Mouse (Mus musculus): ENCODE data around the gene B4galnt4. TPM values are rescaled to one million over a fixed set of nuclear protein-coding genes. Genes with fewer than 3 reads are reported as not detected.
A peak's percentile ranks its signal among the peaks of the same experiment; 100 is the strongest.
"Not testable (repeated sequence)": the region's sequence is repeated elsewhere in the genome, so short reads cannot be mapped to it uniquely, and the experiment has no call there.

The B4galnt4 gene
- polyA plus RNA-seq, 1 experiment from 2014 or later = 10.3 TPM

DNA sequence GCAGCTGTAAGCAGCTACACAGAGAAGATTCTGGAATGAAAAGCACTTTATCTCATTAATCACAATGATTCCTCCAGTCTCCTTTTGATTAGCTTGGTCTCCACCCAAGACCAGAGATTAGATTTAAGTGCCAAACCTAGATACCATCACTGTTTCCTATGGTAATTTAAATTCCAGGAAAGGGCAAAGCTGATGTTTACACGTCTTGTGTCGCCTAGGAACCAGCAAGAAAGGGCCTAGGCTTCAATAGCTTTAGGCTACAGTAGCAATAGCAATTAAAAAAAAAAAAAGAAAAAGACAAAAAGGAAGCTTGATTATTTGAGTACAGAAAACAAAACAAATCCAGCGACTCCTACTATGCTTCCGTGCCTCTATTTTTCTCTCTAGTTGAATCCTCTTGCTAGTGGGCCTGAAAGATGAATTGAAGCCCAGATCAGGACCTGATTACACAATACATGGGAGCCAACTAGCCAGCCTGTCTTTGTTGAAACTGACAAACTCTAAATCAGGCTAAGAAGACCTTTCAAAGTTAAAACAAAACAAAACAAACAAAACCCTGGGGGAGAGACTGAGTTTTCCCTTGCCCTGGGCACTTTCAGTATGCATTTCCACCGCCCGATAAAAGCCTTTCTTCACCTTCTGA is 34.7 kb upstream of the B4galnt4 start:
- Histone ChIP-seq H3K9ac (replicated peaks; ENCODE audit: low read depth, low read length) (no peak overlapping the region), H3K27ac (ENCODE audit: low read length) (peak overlapping the region; percentile 39; the same call in 1 of the 2 replicates), H3K4me1 (ENCODE audit: control insufficient read depth, insufficient read depth, low read length) (0 out of 2 replicates have a peak, but pooled peaks cover 9% of the 10 kb centered on the region), H3K27me3 (ENCODE audit: control insufficient read depth, insufficient read depth, low read length) (no peaks in the 10 kb centered on the region), H3K9me3 (ENCODE audit: control insufficient read depth, low read depth, low read length) (no peaks in the 10 kb centered on the region), H3K4me3 (ENCODE audit: low read depth, low read length) (no peak overlapping the region), H3K36me3 (ENCODE audit: control insufficient read depth, insufficient read depth, low read length) (no peaks in the 10 kb centered on the region), H3K4me2 (replicated peaks; ENCODE audit: low read depth, low read length) (no peak overlapping the region)
- ATAC-seq (ENCODE audit: insufficient number of reproducible peaks, insufficient read depth, low FRiP score, low read depth) = no peak
- 45% methylated on average over 6 of the region's 6 CpGs for WGBS

DNA sequence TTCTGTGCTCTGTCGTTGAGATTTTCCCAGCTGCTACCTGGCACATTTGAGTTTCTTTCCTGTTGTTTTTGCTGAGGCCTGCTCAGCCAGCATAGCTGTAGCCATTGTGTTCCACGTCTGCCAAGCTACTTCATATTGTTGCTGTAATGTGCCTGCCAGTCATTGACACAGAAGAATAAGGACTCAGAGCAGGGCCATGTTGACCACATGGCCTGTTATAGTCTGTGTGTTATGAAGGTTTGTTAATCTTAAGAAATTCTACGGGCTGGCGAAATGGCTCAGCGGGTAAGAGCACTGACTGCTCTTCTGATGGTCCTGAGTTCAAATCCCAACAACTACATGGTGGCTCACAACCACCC is 34.2 kb upstream of the B4galnt4 start:
- Histone ChIP-seq H3K27me3 (ENCODE audit: control insufficient read depth, insufficient read depth, low read length) (no peaks in the 10 kb centered on the region), H3K4me1 (ENCODE audit: control insufficient read depth, insufficient read depth, low read length) (0 out of 2 replicates have a peak, but pooled peaks cover 9% of the 10 kb centered on the region), H3K9ac (replicated peaks; ENCODE audit: low read depth, low read length) (no peak overlapping the region), H3K36me3 (ENCODE audit: control insufficient read depth, insufficient read depth, low read length) (no peaks in the 10 kb centered on the region), H3K4me2 (replicated peaks; ENCODE audit: low read depth, low read length) (no peak overlapping the region), H3K9me3 (ENCODE audit: control insufficient read depth, low read depth, low read length) (no peaks in the 10 kb centered on the region), H3K4me3 (ENCODE audit: low read depth, low read length) (no peak overlapping the region), H3K27ac (ENCODE audit: low read length) (peak overlapping the region; percentile 39; the same call in 1 of the 2 replicates)
- WGBS = 61% methylated on average over 5 of the region's 5 CpGs
- no peak for ATAC-seq (ENCODE audit: insufficient number of reproducible peaks, insufficient read depth, low FRiP score, low read depth)

DNA sequence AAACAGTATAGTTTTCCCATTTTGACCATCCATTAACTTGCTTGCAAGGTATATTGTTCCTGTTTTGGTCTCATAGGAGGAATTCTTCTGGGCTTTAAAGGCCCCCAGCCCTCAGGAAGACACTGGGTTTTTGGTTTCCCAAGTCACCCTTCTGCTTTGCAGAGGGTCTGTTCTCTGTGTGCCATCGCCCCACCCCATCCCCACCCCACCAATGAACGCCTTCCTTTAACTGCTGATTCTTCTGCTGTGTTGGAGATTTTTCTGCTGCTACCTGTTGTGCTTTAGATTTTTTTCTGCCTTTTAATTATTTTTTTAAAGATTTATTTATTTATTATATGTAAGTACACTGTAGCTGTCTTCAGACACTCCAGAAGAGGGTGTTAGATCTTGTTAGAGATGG is 32.1 kb upstream of the B4galnt4 start, which contains the start of gene Gm17387:
Gene Gm17387, plus strand, starts transcription at position 301 of the 400 bp plus-strand sequence.
- Histone ChIP-seq H3K36me3 (ENCODE audit: control insufficient read depth, insufficient read depth, low read length) (no peaks in the 10 kb centered on the region), H3K9ac (replicated peaks; ENCODE audit: low read depth, low read length) (no peak within 1 kb of the TSS), H3K27ac (ENCODE audit: low read length) (no peak within 1 kb of the TSS), H3K4me1 (ENCODE audit: control insufficient read depth, insufficient read depth, low read length) (0 out of 2 replicates have a peak, but pooled peaks cover 9% of the 10 kb centered on the region), H3K27me3 (ENCODE audit: control insufficient read depth, insufficient read depth, low read length) (no peaks in the 10 kb centered on the region), H3K4me2 (replicated peaks; ENCODE audit: low read depth, low read length) (no peak within 1 kb of the TSS), H3K4me3 (ENCODE audit: low read depth, low read length) (no peak within 1 kb of the TSS), H3K9me3 (ENCODE audit: control insufficient read depth, low read depth, low read length) (no peaks in the 10 kb centered on the region)
- no peak for ATAC-seq (ENCODE audit: insufficient number of reproducible peaks, insufficient read depth, low FRiP score, low read depth)
- WGBS = 92% methylated on average over 2 of the region's 2 CpGs

DNA sequence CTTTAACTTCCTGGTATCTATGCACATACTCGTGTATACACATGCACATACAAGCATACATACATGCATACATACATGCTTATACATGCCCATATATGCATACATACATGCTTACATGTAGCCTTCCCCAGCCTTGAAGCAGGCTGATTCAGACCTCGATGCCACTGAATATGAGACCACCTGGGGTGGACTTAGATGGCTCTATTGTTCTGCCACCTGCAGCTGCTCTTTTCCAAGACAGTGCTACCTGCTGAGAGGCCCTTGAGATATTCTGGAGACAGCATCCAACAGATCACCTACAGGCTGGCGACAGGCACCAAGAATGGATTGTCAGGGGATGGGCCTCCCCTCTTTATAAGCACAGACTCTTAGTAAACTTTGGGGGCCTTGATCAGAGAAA is 30.5 kb upstream of the B4galnt4 start:
- Histone ChIP-seq H3K27ac (ENCODE audit: low read length) (no peak overlapping the region), H3K27me3 (ENCODE audit: control insufficient read depth, insufficient read depth, low read length) (no peaks in the 10 kb centered on the region), H3K4me1 (ENCODE audit: control insufficient read depth, insufficient read depth, low read length) (0 out of 2 replicates have a peak, but pooled peaks cover 9% of the 10 kb centered on the region), H3K4me3 (ENCODE audit: low read depth, low read length) (no peak overlapping the region), H3K4me2 (replicated peaks; ENCODE audit: low read depth, low read length) (no peak overlapping the region), H3K36me3 (ENCODE audit: control insufficient read depth, insufficient read depth, low read length) (no peaks in the 10 kb centered on the region), H3K9ac (replicated peaks; ENCODE audit: low read depth, low read length) (no peak overlapping the region), H3K9me3 (ENCODE audit: control insufficient read depth, low read depth, low read length) (no peaks in the 10 kb centered on the region)
- WGBS = 66% methylated on average over 3 of the region's 3 CpGs
- ATAC-seq (ENCODE audit: insufficient number of reproducible peaks, insufficient read depth, low FRiP score, low read depth) = no peak

- Histone ChIP-seq H3K27me3 (ENCODE audit: control insufficient read depth, insufficient read depth, low read length) (no peaks in the 10 kb centered on the region), H3K4me1 (ENCODE audit: control insufficient read depth, insufficient read depth, low read length) (peaks cover under 1% of the 10 kb centered on the region; the same call in 1 of the 2 replicates), H3K9me3 (ENCODE audit: control insufficient read depth, low read depth, low read length) (no peaks in the 10 kb centered on the region), H3K4me3 (ENCODE audit: low read depth, low read length) (no peak overlapping the region), H3K9ac (replicated peaks; ENCODE audit: low read depth, low read length) (no peak overlapping the region), H3K27ac (ENCODE audit: low read length) (no peak overlapping the region), H3K36me3 (ENCODE audit: control insufficient read depth, insufficient read depth, low read length) (no peaks in the 10 kb centered on the region), H3K4me2 (replicated peaks; ENCODE audit: low read depth, low read length) (no peak overlapping the region)
- 0 out of 2 replicates have a peak, but pooled peaks have one; percentile 23 for ATAC-seq (ENCODE audit: insufficient number of reproducible peaks, insufficient read depth, low FRiP score, low read depth)
- 67% methylated on average over 9 of the region's 9 CpGs for WGBS
Measured at GRCm38 (mm10) chr7:141032458-141033167, 28.3 kb upstream of the B4galnt4 start.

GRCm38 (mm10) chr7:141036624-141037023 is 24.3 kb upstream of the B4galnt4 start:
- H3K27me3 ChIP-seq (ENCODE audit: control insufficient read depth, insufficient read depth, low read length); H3K27ac ChIP-seq (ENCODE audit: low read length); H3K9ac ChIP-seq (replicated peaks; ENCODE audit: low read depth, low read length); H3K9me3 ChIP-seq (ENCODE audit: control insufficient read depth, low read depth, low read length); H3K4me3 ChIP-seq (ENCODE audit: low read depth, low read length); H3K36me3 ChIP-seq (ENCODE audit: control insufficient read depth, insufficient read depth, low read length); ATAC-seq (ENCODE audit: insufficient number of reproducible peaks, insufficient read depth, low FRiP score, low read depth); H3K4me2 ChIP-seq (replicated peaks; ENCODE audit: low read depth, low read length); H3K4me1 ChIP-seq (ENCODE audit: control insufficient read depth, insufficient read depth, low read length): not testable (repeated sequence)
- 83% methylated on average over 1 of the region's 2 CpGs for WGBS

DNA sequence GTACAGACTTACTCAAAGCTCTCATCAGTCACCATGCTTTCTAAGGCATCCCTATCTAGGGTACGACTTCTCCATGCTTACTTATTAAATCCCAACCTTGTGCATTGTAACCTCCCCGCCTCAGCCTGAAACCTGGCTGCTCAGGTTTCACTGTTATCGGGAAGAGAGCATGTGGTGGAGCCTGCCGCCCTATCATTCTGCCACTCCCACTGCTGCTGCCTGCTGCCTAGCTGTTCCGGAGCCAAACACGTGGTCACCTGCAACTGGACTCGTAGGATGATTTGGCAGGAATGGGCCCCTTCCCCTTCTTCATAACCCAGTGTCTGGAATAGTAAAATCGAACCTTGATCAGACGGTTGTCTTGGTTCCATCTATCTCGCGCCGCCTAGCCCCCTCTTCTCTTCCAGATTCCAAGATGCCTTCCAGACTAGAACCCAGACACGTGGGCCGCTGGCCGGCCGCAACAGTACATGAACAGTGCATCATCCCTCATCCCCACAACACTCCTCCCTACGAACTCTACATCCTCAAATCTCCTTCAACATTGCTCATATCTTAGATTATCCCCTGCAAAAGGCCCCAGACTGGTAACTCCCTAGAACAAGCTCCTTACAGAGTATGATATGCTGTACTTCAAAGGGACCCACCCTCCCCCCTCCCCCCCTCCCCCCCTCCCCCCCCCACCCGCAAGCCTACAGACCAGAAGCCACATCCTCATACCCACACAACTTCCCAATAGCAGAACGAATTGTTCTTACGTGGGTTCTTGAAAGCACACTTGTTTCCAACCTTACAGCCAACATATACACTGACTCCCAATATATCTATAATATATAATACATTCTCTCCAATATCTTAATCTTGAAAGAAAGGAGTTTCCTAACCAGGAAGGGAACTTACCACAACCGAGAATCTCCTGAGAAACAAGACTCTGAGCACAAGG is 22.5 kb upstream of the B4galnt4 start:
- ATAC-seq (ENCODE audit: insufficient number of reproducible peaks, insufficient read depth, low FRiP score, low read depth) = no peak
- no peak overlapping the region for H3K9ac ChIP-seq (replicated peaks; ENCODE audit: low read depth, low read length)
- peak overlapping the region; percentile 61; the same call in 1 of the 2 replicates for H3K27ac ChIP-seq (ENCODE audit: low read length)
- WGBS = 63% methylated on average over 20 of the region's 21 CpGs
- no peak overlapping the region for H3K4me3 ChIP-seq (ENCODE audit: low read depth, low read length)
- H3K9me3 ChIP-seq (ENCODE audit: control insufficient read depth, low read depth, low read length) = no peaks in the 10 kb centered on the region
- no peaks in the 10 kb centered on the region for H3K36me3 ChIP-seq (ENCODE audit: control insufficient read depth, insufficient read depth, low read length)
- no peak overlapping the region for H3K4me2 ChIP-seq (replicated peaks; ENCODE audit: low read depth, low read length)
- peaks cover 19% of the 10 kb centered on the region for H3K4me1 ChIP-seq (ENCODE audit: control insufficient read depth, insufficient read depth, low read length)
- H3K27me3 ChIP-seq (ENCODE audit: control insufficient read depth, insufficient read depth, low read length) = no peaks in the 10 kb centered on the region

Measured in stomach, embryonic 14.5 days (tissue).